In the genomic region with DNA sequence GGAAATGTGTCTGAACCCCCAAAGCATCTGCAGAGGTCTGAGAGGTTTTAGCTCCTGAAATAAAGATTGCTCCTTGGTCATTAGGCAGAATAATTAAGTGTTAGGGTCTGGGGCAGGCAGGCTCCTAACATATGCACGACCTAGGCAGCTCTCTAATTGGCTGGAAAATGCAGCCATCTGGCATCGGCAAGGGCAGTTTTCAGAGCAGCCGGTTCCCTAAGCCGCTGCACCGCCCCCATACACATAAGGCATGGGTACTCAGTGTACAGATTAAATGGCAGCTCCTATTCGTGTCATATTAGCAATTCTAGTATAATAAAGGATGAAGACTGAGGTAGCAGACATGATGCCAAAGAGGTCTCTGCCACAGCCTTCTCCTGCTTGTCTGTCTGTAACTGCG, we compare ENCODE assay signal across 13 mouse cellular contexts.
DNase-seq lines count a peak whose midpoint lies in the region; ATAC-seq lines count a peak whose summit lies in the region.
"Had no signal": no experiment of that assay in that cellular context is flagged by ENCODE, and none has a peak within 500 bp of the region (broad histone marks: within the 10 kb centered on the region; RNA-seq: fewer than 3 reads in every experiment).

No protein-coding gene starts in this region.

- H3K27me3 ChIP-seq in hindbrain, embryonic 10.5 days (ENCODE audit: insufficient read depth, poor library complexity, severe bottlenecking): no peaks in the 10 kb centered on the region
- no peaks in the 10 kb centered on the region for H3K27me3 ChIP-seq in midbrain, embryonic 14.5 days (ENCODE audit: control insufficient read depth, insufficient read depth, low read length)
- H3K27me3 ChIP-seq: liver, embryonic 12.5 days; megakaryocyte, embryonic 14.5 days had no signal

- 54% methylated on average over 7 of the region's 7 CpGs for WGBS in hindbrain, embryonic 10.5 days
- 26% methylated on average over 7 of the region's 7 CpGs for WGBS in midbrain, embryonic 14.5 days

- no peak overlapping the region for H3K4me3 ChIP-seq in hindbrain, embryonic 10.5 days
- H3K4me3 ChIP-seq in midbrain, embryonic 14.5 days (replicated peaks; ENCODE audit: low read depth, low read length): no peak overlapping the region
- H3K4me3 ChIP-seq: liver, embryonic 12.5 days; megakaryocyte, embryonic 14.5 days had no signal

- peak; percentile 46 for DNase-seq in layer of hippocampus, adult 11-12 months (ENCODE audit: low spot score)
- DNase-seq in layer of hippocampus, postnatal 25 days (ENCODE audit: extremely low spot score in 1 of 2, low spot score in 1 of 2): no peak
- DNase-seq in cerebellum, postnatal 25 days: peak; percentile 51 to 61
- DNase-seq in hindbrain, embryonic 10.5 days (ENCODE audit: low spot score): peak; percentile 25
- DNase-seq in midbrain, embryonic 14.5 days: peak; percentile 55
- no peak for DNase-seq in gastrocnemius, postnatal 36 days
- DNase-seq in spleen, postnatal 36 days (ENCODE audit: low spot score in 2 of 2): no peak
- DNase-seq in spleen, postnatal 14 days (ENCODE audit: low spot score in 2 of 2): no peak
- DNase-seq: kidney, postnatal 25 days; right cerebral cortex, adult 18-20 months; thymus, adult 2 months had no signal

- H3K36me3 ChIP-seq in hindbrain, embryonic 10.5 days: no peaks in the 10 kb centered on the region
- no peaks in the 10 kb centered on the region for H3K36me3 ChIP-seq in midbrain, embryonic 14.5 days (ENCODE audit: control insufficient read depth, insufficient read depth, low read length)
- H3K36me3 ChIP-seq: liver, embryonic 12.5 days had no signal

- peaks cover 26% of the 10 kb centered on the region for H3K4me1 ChIP-seq in hindbrain, embryonic 10.5 days (replicated peaks)
- H3K4me1 ChIP-seq in midbrain, embryonic 14.5 days (ENCODE audit: control insufficient read depth, insufficient read depth, low read length): peaks cover 5% of the 10 kb centered on the region; the same call in 1 of the 2 replicates
- H3K4me1 ChIP-seq: liver, embryonic 12.5 days; megakaryocyte, embryonic 14.5 days had no signal

- intact Hi-C loops in gastrocnemius, postnatal 36 days (cut with DNase I): no loop called here

- no peak overlapping the region for H3K4me2 ChIP-seq in midbrain, embryonic 14.5 days (ENCODE audit: low read length)
- H3K4me2 ChIP-seq: liver, embryonic 12.5 days had no signal

- ATAC-seq in midbrain, embryonic 14.5 days (ENCODE audit: low FRiP score, low TSS enrichment): peak; percentile 64; the same call in 1 of the 2 replicates
- ATAC-seq: liver, embryonic 12.5 days had no signal

- H3K9ac ChIP-seq in midbrain, embryonic 14.5 days (replicated peaks; ENCODE audit: low read length): no peak overlapping the region
- H3K9ac ChIP-seq: liver, embryonic 12.5 days had no signal

- no peaks in the 10 kb centered on the region for H3K9me3 ChIP-seq in hindbrain, embryonic 10.5 days
- H3K9me3 ChIP-seq in midbrain, embryonic 14.5 days (ENCODE audit: control insufficient read depth, low read length): no peaks in the 10 kb centered on the region
- H3K9me3 ChIP-seq: liver, embryonic 12.5 days had no signal

- H3K27ac ChIP-seq in hindbrain, embryonic 10.5 days: no peak overlapping the region
- no peak overlapping the region for H3K27ac ChIP-seq in midbrain, embryonic 14.5 days (replicated peaks; ENCODE audit: low read depth, low read length)
- H3K27ac ChIP-seq: liver, embryonic 12.5 days had no signal

Comparison
In these comparisons a context has a peak if more than half of its experiments do, and no peak if none do; other contexts are left out.
1. DNase-seq: peak in layer of hippocampus, adult 11-12 months (single experiment), cerebellum, postnatal 25 days (2 of 2), hindbrain, embryonic 10.5 days (single experiment) and midbrain, embryonic 14.5 days (single experiment); none in layer of hippocampus, postnatal 25 days (0 of 2), gastrocnemius, postnatal 36 days (0 of 2), spleen, postnatal 36 days (0 of 2) and spleen, postnatal 14 days (0 of 2).